Mouse (Mus musculus): ENCODE results near the gene Mfsd5. TPM values are rescaled to one million over a fixed set of nuclear protein-coding genes. Genes with fewer than 3 reads are reported as not detected.

The Mfsd5 gene
- polyA plus RNA-seq, 1 experiment from 2014 or later: 72.7 TPM

- H3K9me3 ChIP-seq (ENCODE audit: low read length): no peaks in the 10 kb centered on the region
- DNase-seq (ENCODE audit: low spot score) (peak; percentile 99), ATAC-seq (peak; percentile 78)
- H3K4me2 ChIP-seq (replicated peaks; ENCODE audit: low read depth, low read length): peak overlapping the region; percentile 72
- under 1% methylated on average over 27 of the region's 35 CpGs for WGBS
- H3K4me3 ChIP-seq (ENCODE audit: low read depth, low read length): peak overlapping the region; percentile 67
- peaks cover 6% of the 10 kb centered on the region; the same call in 1 of the 2 replicates for H3K36me3 ChIP-seq (ENCODE audit: insufficient read depth, low read length)
- no peak overlapping the region for H3K9ac ChIP-seq (replicated peaks; ENCODE audit: low read depth)
- TF ChIP-seq CTCF (IDR thresholded peaks at IDR 0.05) (no peak), EP300 (IDR thresholded peaks at IDR 0.05) (no peak)
- H3K27ac ChIP-seq (ENCODE audit: low read length): peak overlapping the region; percentile 99
- no peaks in the 10 kb centered on the region for H3K27me3 ChIP-seq (replicated peaks; ENCODE audit: insufficient read depth, low read length)
- peaks cover 34% of the 10 kb centered on the region for H3K4me1 ChIP-seq (ENCODE audit: insufficient read depth, low read depth, low read length)
Measured at GRCm38 (mm10) chr15:102246866-102247251, 32.4 kb upstream of the Mfsd5 start.

DNA sequence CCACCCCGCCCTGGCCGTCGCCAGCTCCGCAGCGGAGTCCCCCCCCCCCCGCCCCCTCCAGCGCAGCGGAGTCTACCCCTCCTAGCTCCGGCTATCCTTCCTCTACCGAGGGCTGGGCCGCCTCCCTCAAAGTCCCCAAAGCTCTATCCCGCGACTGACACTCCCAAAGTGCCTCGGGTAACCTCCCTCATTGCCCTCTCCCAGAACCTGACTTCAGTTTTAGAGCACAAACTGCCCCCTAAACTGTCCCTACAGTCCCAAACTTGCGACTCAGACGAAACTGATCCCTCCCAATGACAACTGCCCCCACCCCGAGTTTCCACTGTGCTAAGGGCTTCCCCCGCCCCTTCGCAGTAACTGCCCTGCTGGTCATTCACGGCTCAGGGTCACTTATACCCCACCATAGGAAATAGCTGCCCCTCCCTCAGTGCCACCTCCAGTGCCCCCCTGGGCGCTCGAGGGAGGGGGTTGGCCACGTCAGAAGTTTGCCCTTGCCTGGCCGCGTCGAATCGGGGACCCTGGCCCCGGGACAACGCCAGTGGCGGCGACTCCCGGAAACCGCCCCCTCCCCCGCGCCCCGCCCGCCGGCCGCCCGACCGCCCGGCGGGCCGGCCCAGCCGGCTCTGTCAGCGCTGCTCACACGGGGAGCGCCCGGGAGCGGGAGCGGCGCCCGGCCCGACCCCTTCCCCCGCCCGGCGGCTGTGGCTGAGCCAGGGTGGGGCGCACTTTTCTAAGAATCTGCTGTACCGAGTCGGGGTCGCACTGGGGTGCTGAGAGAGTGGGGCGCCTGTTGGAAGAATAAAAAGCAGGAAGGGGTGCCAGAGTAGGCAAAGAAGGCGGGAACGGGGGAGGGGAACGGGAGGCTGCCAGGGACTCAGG lies 31.8 kb upstream of the Mfsd5 start:
- Histone ChIP-seq H3K9ac (replicated peaks; ENCODE audit: low read depth) (peak overlapping the region; percentile 63), H3K4me3 (ENCODE audit: low read depth, low read length) (peak overlapping the region; percentile 67), H3K27me3 (replicated peaks; ENCODE audit: insufficient read depth, low read length) (no peaks in the 10 kb centered on the region), H3K36me3 (ENCODE audit: insufficient read depth, low read length) (peaks cover 6% of the 10 kb centered on the region; the same call in 1 of the 2 replicates), H3K4me1 (ENCODE audit: insufficient read depth, low read depth, low read length) (peaks cover 30% of the 10 kb centered on the region), H3K9me3 (ENCODE audit: low read length) (no peaks in the 10 kb centered on the region), H3K27ac (ENCODE audit: low read length) (peak overlapping the region; percentile 99), H3K4me2 (replicated peaks; ENCODE audit: low read depth, low read length) (peak overlapping the region; percentile 72)
- WGBS: under 1% methylated on average over 47 of the region's 65 CpGs
- TF ChIP-seq EP300 (IDR thresholded peaks at IDR 0.05) (no peak), CTCF (IDR thresholded peaks at IDR 0.05) (peak; percentile 9)
- peak; percentile 91 for DNase-seq (ENCODE audit: low spot score)
- peak; percentile 54 for ATAC-seq

GRCm38 (mm10) chr15:102248131-102248811 lies 31.0 kb upstream of the Mfsd5 start:
- peak overlapping the region; percentile 72 for H3K4me2 ChIP-seq (replicated peaks; ENCODE audit: low read depth, low read length)
- H3K36me3 ChIP-seq (ENCODE audit: insufficient read depth, low read length): peaks cover 6% of the 10 kb centered on the region; the same call in 1 of the 2 replicates
- H3K4me3 ChIP-seq (ENCODE audit: low read depth, low read length): peak overlapping the region; percentile 67
- no peaks in the 10 kb centered on the region for H3K27me3 ChIP-seq (replicated peaks; ENCODE audit: insufficient read depth, low read length)
- peak overlapping the region; percentile 99 for H3K27ac ChIP-seq (ENCODE audit: low read length)
- ATAC-seq (no peak), DNase-seq (ENCODE audit: low spot score) (peak; percentile 44)
- no peaks in the 10 kb centered on the region for H3K9me3 ChIP-seq (ENCODE audit: low read length)
- TF ChIP-seq CTCF (IDR thresholded peaks at IDR 0.05): no peak
- TF ChIP-seq EP300 (IDR thresholded peaks at IDR 0.05): no peak
- WGBS: 11% methylated on average over 8 of the region's 8 CpGs
- peak overlapping the region; percentile 63 for H3K9ac ChIP-seq (replicated peaks; ENCODE audit: low read depth)
- peaks cover 22% of the 10 kb centered on the region for H3K4me1 ChIP-seq (ENCODE audit: insufficient read depth, low read depth, low read length)

DNA sequence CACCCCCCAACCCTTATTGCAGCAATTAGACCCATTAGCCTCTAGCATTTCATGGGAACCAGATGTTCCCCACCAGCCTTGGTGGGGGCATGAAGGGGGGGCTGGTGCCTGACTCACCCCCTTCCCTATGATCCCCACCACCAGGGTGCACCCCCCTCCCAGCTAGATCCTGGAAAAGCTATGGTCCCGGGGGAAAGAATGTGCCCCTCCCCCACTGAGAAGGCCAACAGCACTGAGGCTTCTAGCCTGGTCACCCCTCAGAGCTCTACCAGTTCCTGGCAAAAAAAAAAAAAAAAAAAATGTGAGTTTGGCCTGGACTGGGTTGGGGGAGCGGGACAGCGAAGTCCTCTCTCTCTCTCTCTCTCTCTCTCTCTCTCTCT lies 30.5 kb upstream of the Mfsd5 start:
- Histone ChIP-seq H3K9me3 (ENCODE audit: low read length) (no peaks in the 10 kb centered on the region), H3K4me2 (replicated peaks; ENCODE audit: low read depth, low read length) (peak overlapping the region; percentile 72), H3K9ac (replicated peaks; ENCODE audit: low read depth) (no peak overlapping the region), H3K4me1 (ENCODE audit: insufficient read depth, low read depth, low read length) (peaks cover 18% of the 10 kb centered on the region; the same call in 1 of the 2 replicates), H3K27ac (ENCODE audit: low read length) (peak overlapping the region; percentile 99), H3K4me3 (ENCODE audit: low read depth, low read length) (no peak overlapping the region), H3K36me3 (ENCODE audit: insufficient read depth, low read length) (peaks cover 6% of the 10 kb centered on the region; the same call in 1 of the 2 replicates), H3K27me3 (replicated peaks; ENCODE audit: insufficient read depth, low read length) (no peaks in the 10 kb centered on the region)
- 0% methylated on average over 2 of the region's 3 CpGs for WGBS
- no peak for ATAC-seq
- TF ChIP-seq EP300 (IDR thresholded peaks at IDR 0.05) (no peak), CTCF (IDR thresholded peaks at IDR 0.05) (0 out of 2 replicates have a peak, but pooled peaks have one; percentile 15)
- DNase-seq (ENCODE audit: low spot score): peak; percentile 64

DNA sequence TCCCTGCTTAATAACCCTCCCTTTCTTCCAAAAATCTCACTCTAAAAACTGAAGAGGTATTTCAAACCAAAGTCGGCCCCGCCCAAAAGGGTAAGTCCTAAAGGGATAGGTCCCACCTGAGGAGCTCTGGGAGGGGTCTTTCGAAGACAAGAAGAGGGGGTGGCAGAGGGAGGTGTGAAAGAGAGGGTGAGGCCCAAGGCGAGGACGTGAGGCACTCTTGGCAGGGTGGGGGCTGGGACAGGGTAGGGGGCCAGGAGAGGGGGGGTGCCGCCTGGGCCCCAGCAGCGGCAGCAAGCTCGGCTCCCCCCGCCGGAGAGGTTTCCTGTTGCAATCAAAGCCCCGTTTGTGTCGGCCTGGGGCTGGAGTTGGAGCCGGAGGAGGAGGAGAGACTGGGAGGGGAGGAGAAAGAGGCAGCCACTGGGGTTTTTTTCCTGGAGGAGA lies 30.0 kb upstream of the Mfsd5 start:
- Histone ChIP-seq H3K9me3 (ENCODE audit: low read length) (no peaks in the 10 kb centered on the region), H3K9ac (replicated peaks; ENCODE audit: low read depth) (0 out of 2 replicates have a peak overlapping the region, but pooled peaks have one; percentile 26), H3K4me1 (ENCODE audit: insufficient read depth, low read depth, low read length) (peaks cover 16% of the 10 kb centered on the region; the same call in 1 of the 2 replicates), H3K4me3 (ENCODE audit: low read depth, low read length) (peak overlapping the region; percentile 25), H3K36me3 (ENCODE audit: insufficient read depth, low read length) (peaks cover 6% of the 10 kb centered on the region; the same call in 1 of the 2 replicates), H3K27me3 (replicated peaks; ENCODE audit: insufficient read depth, low read length) (no peaks in the 10 kb centered on the region), H3K27ac (ENCODE audit: low read length) (peak overlapping the region; percentile 99), H3K4me2 (replicated peaks; ENCODE audit: low read depth, low read length) (peak overlapping the region; percentile 72)
- WGBS: 2% methylated on average over 10 of the region's 13 CpGs
- TF ChIP-seq EP300 (IDR thresholded peaks at IDR 0.05) (no peak), CTCF (IDR thresholded peaks at IDR 0.05) (no peak)
- DNase-seq (ENCODE audit: low spot score): peak; percentile 76
- no peak for ATAC-seq

DNA sequence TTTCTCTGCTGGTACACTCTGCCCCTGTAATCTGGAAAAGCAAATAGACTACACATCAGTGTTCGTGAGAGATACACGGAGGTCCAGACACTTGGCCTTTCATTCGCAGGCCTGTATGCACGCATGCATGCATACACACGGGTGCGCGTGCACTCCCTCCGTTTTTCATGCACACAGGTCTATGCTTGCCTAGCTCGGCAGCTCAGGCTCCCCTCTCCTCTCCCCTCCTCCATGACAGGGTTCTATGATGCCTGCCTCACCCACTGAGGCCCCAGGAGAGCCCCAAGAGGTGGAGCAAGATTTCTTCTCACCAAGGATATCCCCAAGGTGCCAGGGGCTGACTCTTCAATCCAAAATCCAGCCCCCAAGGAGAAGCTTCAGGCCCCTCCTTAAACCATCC lies 29.3 kb upstream of the Mfsd5 start:
- H3K4me1 ChIP-seq (ENCODE audit: insufficient read depth, low read depth, low read length): peaks cover 14% of the 10 kb centered on the region; the same call in 1 of the 2 replicates
- H3K4me2 ChIP-seq (replicated peaks; ENCODE audit: low read depth, low read length): peak overlapping the region; percentile 72
- no peaks in the 10 kb centered on the region for H3K27me3 ChIP-seq (replicated peaks; ENCODE audit: insufficient read depth, low read length)
- DNase-seq (ENCODE audit: low spot score) (no peak), ATAC-seq (no peak)
- no peak for TF ChIP-seq CTCF (IDR thresholded peaks at IDR 0.05)
- TF ChIP-seq EP300 (IDR thresholded peaks at IDR 0.05): no peak
- no peak overlapping the region for H3K9ac ChIP-seq (replicated peaks; ENCODE audit: low read depth)
- no peaks in the 10 kb centered on the region for H3K9me3 ChIP-seq (ENCODE audit: low read length)
- peak overlapping the region; percentile 99 for H3K27ac ChIP-seq (ENCODE audit: low read length)
- no peak overlapping the region for H3K4me3 ChIP-seq (ENCODE audit: low read depth, low read length)
- WGBS: 46% methylated on average over 9 of the region's 9 CpGs
- H3K36me3 ChIP-seq (ENCODE audit: insufficient read depth, low read length): peaks cover 6% of the 10 kb centered on the region; the same call in 1 of the 2 replicates
